Comparison of ENCODE assay signal across 12 mouse cellular contexts in genomic region chr13:23696061-23696474, GRCm38 (mm10). TPM values are rescaled to one million over a fixed set of nuclear protein-coding genes. Genes with fewer than 3 reads are reported as not detected.
DNase-seq lines count a peak whose midpoint lies in the region; ATAC-seq lines count a peak whose summit lies in the region.
"Had no signal": no experiment of that assay in that cellular context is flagged by ENCODE, and none has a peak within 500 bp of the region (broad histone marks: within the 10 kb centered on the region; RNA-seq: fewer than 3 reads in every experiment).

No protein-coding gene starts in this region.

- DNase-seq in heart, postnatal 10 days = no peak
- no peak for DNase-seq in midbrain, embryonic 10.5 days (ENCODE audit: low spot score)
- DNase-seq in midbrain, embryonic 11.5 days (ENCODE audit: low spot score, missing footprints) = no peak
- DNase-seq in cerebellum, adult 9-10 months = no peak
- DNase-seq in cerebellum, postnatal 25 days = no peak
- DNase-seq: cerebellum, adult 8-10 months; gastrocnemius, postnatal 14 days had no signal

- H3K27me3 ChIP-seq in heart, embryonic 11.5 days (ENCODE audit: control insufficient read depth, insufficient read depth, low read length) = no peaks in the 10 kb centered on the region
- H3K27me3 ChIP-seq in midbrain, embryonic 10.5 days (ENCODE audit: low read depth, poor library complexity, severe bottlenecking) = no peaks in the 10 kb centered on the region
- no peaks in the 10 kb centered on the region for H3K27me3 ChIP-seq in midbrain, embryonic 11.5 days (ENCODE audit: control insufficient read depth, insufficient read depth, low read length)
- H3K27me3 ChIP-seq in embryonic facial prominence, embryonic 12.5 days = no peaks in the 10 kb centered on the region
- no peaks in the 10 kb centered on the region for H3K27me3 ChIP-seq in neural tube, embryonic 13.5 days

- H3K9ac ChIP-seq in heart, embryonic 11.5 days (ENCODE audit: low read depth, low read length) = peak overlapping the region; percentile 39; the same call in 1 of the 2 replicates
- H3K9ac ChIP-seq in midbrain, embryonic 11.5 days (ENCODE audit: low read length) = no peak overlapping the region
- H3K9ac ChIP-seq in embryonic facial prominence, embryonic 12.5 days = no peak overlapping the region
- no peak overlapping the region for H3K9ac ChIP-seq in neural tube, embryonic 13.5 days

- H3K27ac ChIP-seq in heart, embryonic 11.5 days (ENCODE audit: low read depth, low read length) = no peak overlapping the region
- H3K27ac ChIP-seq in midbrain, embryonic 10.5 days (replicated peaks) = peak overlapping the region; percentile 80
- no peak overlapping the region for H3K27ac ChIP-seq in midbrain, embryonic 11.5 days (ENCODE audit: low read depth, low read length)
- peak overlapping the region; percentile 47 for H3K27ac ChIP-seq in embryonic facial prominence, embryonic 12.5 days
- H3K27ac ChIP-seq in neural tube, embryonic 13.5 days (replicated peaks) = no peak overlapping the region

- ATAC-seq in heart, embryonic 11.5 days (replicated peaks; ENCODE audit: insufficient number of reproducible peaks, low FRiP score, low TSS enrichment) = no peak
- no peak for ATAC-seq in midbrain, embryonic 11.5 days (ENCODE audit: low FRiP score)
- ATAC-seq in embryonic facial prominence, embryonic 12.5 days (ENCODE audit: insufficient number of reproducible peaks, insufficient read depth, low FRiP score, low TSS enrichment) = no peak
- ATAC-seq in neural tube, embryonic 13.5 days (ENCODE audit: low read depth) = no peak

- H3K36me3 ChIP-seq in heart, embryonic 11.5 days (ENCODE audit: control insufficient read depth, insufficient read depth, low read length) = no peaks in the 10 kb centered on the region
- no peaks in the 10 kb centered on the region for H3K36me3 ChIP-seq in midbrain, embryonic 10.5 days
- no peaks in the 10 kb centered on the region for H3K36me3 ChIP-seq in midbrain, embryonic 11.5 days (ENCODE audit: control insufficient read depth, insufficient read depth, low read length)
- H3K36me3 ChIP-seq in embryonic facial prominence, embryonic 12.5 days = no peaks in the 10 kb centered on the region
- H3K36me3 ChIP-seq in neural tube, embryonic 13.5 days = no peaks in the 10 kb centered on the region
- H3K36me3 ChIP-seq: G1E had no signal

- H3K4me2 ChIP-seq in heart, embryonic 11.5 days = peak overlapping the region; percentile 49
- no peak overlapping the region for H3K4me2 ChIP-seq in midbrain, embryonic 11.5 days
- no peak overlapping the region for H3K4me2 ChIP-seq in embryonic facial prominence, embryonic 12.5 days (replicated peaks)
- peak overlapping the region; percentile 12; the same call in 1 of the 2 replicates for H3K4me2 ChIP-seq in neural tube, embryonic 13.5 days

- 46% methylated on average over 15 of the region's 15 CpGs for WGBS in heart, embryonic 11.5 days (ENCODE audit: insufficient replicate concordance)
- WGBS in midbrain, embryonic 10.5 days = 68% methylated on average over 15 of the region's 15 CpGs
- 61% methylated on average over 15 of the region's 15 CpGs for WGBS in midbrain, embryonic 11.5 days
- 64% methylated on average over 15 of the region's 15 CpGs for WGBS in embryonic facial prominence, embryonic 12.5 days
- 67% methylated on average over 15 of the region's 15 CpGs for WGBS in neural tube, embryonic 13.5 days

- no peaks in the 10 kb centered on the region; the same call in 1 of the 2 replicates for H3K4me1 ChIP-seq in heart, embryonic 11.5 days (ENCODE audit: control insufficient read depth, insufficient read depth, low read length)
- peaks cover 29% of the 10 kb centered on the region for H3K4me1 ChIP-seq in midbrain, embryonic 10.5 days
- peaks cover 6% of the 10 kb centered on the region; the same call in 1 of the 2 replicates for H3K4me1 ChIP-seq in midbrain, embryonic 11.5 days (ENCODE audit: control insufficient read depth, insufficient read depth, low read length)
- peaks cover 7% of the 10 kb centered on the region; the same call in 1 of the 2 replicates for H3K4me1 ChIP-seq in embryonic facial prominence, embryonic 12.5 days
- H3K4me1 ChIP-seq in neural tube, embryonic 13.5 days (replicated peaks) = peaks cover 14% of the 10 kb centered on the region

- no peaks in the 10 kb centered on the region for H3K9me3 ChIP-seq in heart, embryonic 11.5 days (replicated peaks; ENCODE audit: control insufficient read depth, low read length)
- H3K9me3 ChIP-seq in midbrain, embryonic 10.5 days (replicated peaks) = no peaks in the 10 kb centered on the region
- no peaks in the 10 kb centered on the region for H3K9me3 ChIP-seq in midbrain, embryonic 11.5 days (ENCODE audit: control insufficient read depth, low read length)
- H3K9me3 ChIP-seq in embryonic facial prominence, embryonic 12.5 days = no peaks in the 10 kb centered on the region
- no peaks in the 10 kb centered on the region for H3K9me3 ChIP-seq in neural tube, embryonic 13.5 days
- H3K9me3 ChIP-seq: G1E had no signal

- 0 out of 2 replicates have a peak overlapping the region, but pooled peaks have one; percentile 16 for H3K4me3 ChIP-seq in heart, embryonic 11.5 days (ENCODE audit: low read depth, low read length)
- H3K4me3 ChIP-seq in midbrain, embryonic 10.5 days = 0 out of 2 replicates have a peak overlapping the region, but pooled peaks have one; percentile 3
- H3K4me3 ChIP-seq in midbrain, embryonic 11.5 days (ENCODE audit: low read depth, low read length) = no peak overlapping the region
- H3K4me3 ChIP-seq in embryonic facial prominence, embryonic 12.5 days = no peak overlapping the region
- no peak overlapping the region for H3K4me3 ChIP-seq in neural tube, embryonic 13.5 days

- intact Hi-C loops in heart, postnatal 10 days (cut with DNase I) = loop anchor here (2.0 to 5.0 kb wide), 3 partner anchors 65 to 1644 kb away; no protein-coding TSS in a partner anchor

RNA-seq across cellular contexts. Expression of gene Hist1h1t, which starts 0.5 kb away (rescaled TPM):
- not detected in 2 replicates for polyA plus RNA-seq in heart, embryonic 11.5 days (2014; fragmentation: Nextera tagmentation; extraction: Ambion mirVana)
- total RNA-seq in heart, postnatal 10 days (2021) = under 1 TPM; 0.29 to 0.67 TPM
- polyA plus RNA-seq in midbrain, embryonic 10.5 days (2016; fragmentation: Nextera tagmentation; extraction: Ambion mirVana) = not detected in 2 replicates
- polyA plus RNA-seq in midbrain, embryonic 11.5 days (2014; fragmentation: Nextera tagmentation; extraction: Ambion mirVana) = not detected in 2 replicates
- polyA plus RNA-seq in embryonic facial prominence, embryonic 12.5 days (2016; fragmentation: Nextera tagmentation; extraction: Ambion mirVana) = 0.24 and 0.25 TPM in 2 replicates
- not detected in 2 replicates for polyA plus RNA-seq in neural tube, embryonic 13.5 days (2015; fragmentation: Nextera tagmentation; extraction: Ambion mirVana)
- total RNA-seq: gastrocnemius, postnatal 14 days; layer of hippocampus, postnatal 10 days had no signal
- polyA plus RNA-seq: G1E had no signal

RNA-seq across cellular contexts. Expression of gene Hist1h4c, which starts 2.2 kb away (rescaled TPM):
- polyA plus RNA-seq in heart, embryonic 11.5 days (2014; fragmentation: Nextera tagmentation; extraction: Ambion mirVana) = 0.69 and 2.7 TPM in 2 replicates
- total RNA-seq in heart, postnatal 10 days (2021) = 100 to 1,000 TPM; 105 to 116 TPM
- polyA plus RNA-seq in midbrain, embryonic 10.5 days (2016; fragmentation: Nextera tagmentation; extraction: Ambion mirVana) = 4.9 and 5.1 TPM in 2 replicates
- 5.3 and 6.4 TPM in 2 replicates for polyA plus RNA-seq in midbrain, embryonic 11.5 days (2014; fragmentation: Nextera tagmentation; extraction: Ambion mirVana)
- polyA plus RNA-seq in embryonic facial prominence, embryonic 12.5 days (2016; fragmentation: Nextera tagmentation; extraction: Ambion mirVana) = 10.5 and 13.6 TPM in 2 replicates
- polyA plus RNA-seq in neural tube, embryonic 13.5 days (2015; fragmentation: Nextera tagmentation; extraction: Ambion mirVana) = 2.3 and 2.5 TPM in 2 replicates

RNA-seq across cellular contexts. Expression of gene Hist1h2bc, which starts 12.1 kb away (rescaled TPM):
- polyA plus RNA-seq in heart, embryonic 11.5 days (2014; fragmentation: Nextera tagmentation; extraction: Ambion mirVana) = 31.3 and 31.9 TPM in 2 replicates
- 10 to 100 TPM; 50.8 to 51.3 TPM for total RNA-seq in heart, postnatal 10 days (2021)
- polyA plus RNA-seq in midbrain, embryonic 10.5 days (2016; fragmentation: Nextera tagmentation; extraction: Ambion mirVana) = 22.1 and 23.9 TPM in 2 replicates
- polyA plus RNA-seq in midbrain, embryonic 11.5 days (2014; fragmentation: Nextera tagmentation; extraction: Ambion mirVana) = 25.3 and 25.7 TPM in 2 replicates
- 35.4 and 35.6 TPM in 2 replicates for polyA plus RNA-seq in embryonic facial prominence, embryonic 12.5 days (2016; fragmentation: Nextera tagmentation; extraction: Ambion mirVana)
- 25.7 and 28.2 TPM in 2 replicates for polyA plus RNA-seq in neural tube, embryonic 13.5 days (2015; fragmentation: Nextera tagmentation; extraction: Ambion mirVana)

RNA-seq across cellular contexts. Expression of gene Hist1h2ac, which starts 12.3 kb away (rescaled TPM):
- 0.52 and 0.62 TPM in 2 replicates for polyA plus RNA-seq in heart, embryonic 11.5 days (2014; fragmentation: Nextera tagmentation; extraction: Ambion mirVana)
- total RNA-seq in heart, postnatal 10 days (2021) = 1 to 10 TPM; 5.1 to 6.2 TPM
- 1.3 TPM in 2 replicates for polyA plus RNA-seq in midbrain, embryonic 10.5 days (2016; fragmentation: Nextera tagmentation; extraction: Ambion mirVana)
- polyA plus RNA-seq in midbrain, embryonic 11.5 days (2014; fragmentation: Nextera tagmentation; extraction: Ambion mirVana) = 0.83 and 1.1 TPM in 2 replicates
- polyA plus RNA-seq in embryonic facial prominence, embryonic 12.5 days (2016; fragmentation: Nextera tagmentation; extraction: Ambion mirVana) = 1.3 TPM in 2 replicates
- polyA plus RNA-seq in neural tube, embryonic 13.5 days (2015; fragmentation: Nextera tagmentation; extraction: Ambion mirVana) = 0.40 and 0.66 TPM in 2 replicates

RNA-seq across cellular contexts. Expression of gene Hfe, which starts 14.6 kb away (rescaled TPM):
- polyA plus RNA-seq in heart, embryonic 11.5 days (2014; fragmentation: Nextera tagmentation; extraction: Ambion mirVana) = 8.2 and 9.9 TPM in 2 replicates
- total RNA-seq in heart, postnatal 10 days (2021) = 10 to 100 TPM; 26.7 to 32.4 TPM
- 2.3 and 2.5 TPM in 2 replicates for polyA plus RNA-seq in midbrain, embryonic 10.5 days (2016; fragmentation: Nextera tagmentation; extraction: Ambion mirVana)
- polyA plus RNA-seq in midbrain, embryonic 11.5 days (2014; fragmentation: Nextera tagmentation; extraction: Ambion mirVana) = 2.7 and 3.3 TPM in 2 replicates
- 3.2 and 3.5 TPM in 2 replicates for polyA plus RNA-seq in embryonic facial prominence, embryonic 12.5 days (2016; fragmentation: Nextera tagmentation; extraction: Ambion mirVana)
- 3.7 and 4.0 TPM in 2 replicates for polyA plus RNA-seq in neural tube, embryonic 13.5 days (2015; fragmentation: Nextera tagmentation; extraction: Ambion mirVana)
- polyA plus RNA-seq: G1E had no signal

Comparison
In these comparisons a context has a peak if more than half of its experiments do, and no peak if none do; other contexts are left out.
1. H3K27ac ChIP-seq: peak in midbrain, embryonic 10.5 days (single experiment) and embryonic facial prominence, embryonic 12.5 days (single experiment); none in heart, embryonic 11.5 days (single experiment), midbrain, embryonic 11.5 days (single experiment) and neural tube, embryonic 13.5 days (single experiment).
2. H3K4me3 ChIP-seq: peak in heart, embryonic 11.5 days (single experiment) and midbrain, embryonic 10.5 days (single experiment); none in midbrain, embryonic 11.5 days (single experiment), embryonic facial prominence, embryonic 12.5 days (single experiment) and neural tube, embryonic 13.5 days (single experiment).
3. H3K4me2 ChIP-seq: peak in heart, embryonic 11.5 days (single experiment) and neural tube, embryonic 13.5 days (single experiment); none in midbrain, embryonic 11.5 days (single experiment) and embryonic facial prominence, embryonic 12.5 days (single experiment).